Mouse (Mus musculus): ENCODE measurements around the gene Snrpf.

GRCm38 (mm10) chr10:93633971-93634370, 44.5 kb upstream of the Snrpf start:
- TF ChIP-seq CTCF (IDR thresholded peaks at IDR 0.05; ENCODE audit: extremely low read depth, insufficient read length, insufficient replicate concordance, low read depth, low read length) (no peak), POLR2A (IDR thresholded peaks at IDR 0.05; ENCODE audit: low read depth, low read length) (no peak)

Data from small intestine, adult 2 months (tissue).